Mouse (Mus musculus) spleen, adult 12 weeks (tissue): Measurements from ENCODE around the gene Zdhhc20.
"Not testable (repeated sequence)": the region's sequence is repeated elsewhere in the genome, so short reads cannot be mapped to it uniquely, and the experiment has no call there.

ENCODE experiments used
- DNase-seq: peaks from one replicate; pipeline ENCODE4 v3.0.0; 2022; ENCODE audit warnings: low spot score

Gene Zdhhc20

DNA sequence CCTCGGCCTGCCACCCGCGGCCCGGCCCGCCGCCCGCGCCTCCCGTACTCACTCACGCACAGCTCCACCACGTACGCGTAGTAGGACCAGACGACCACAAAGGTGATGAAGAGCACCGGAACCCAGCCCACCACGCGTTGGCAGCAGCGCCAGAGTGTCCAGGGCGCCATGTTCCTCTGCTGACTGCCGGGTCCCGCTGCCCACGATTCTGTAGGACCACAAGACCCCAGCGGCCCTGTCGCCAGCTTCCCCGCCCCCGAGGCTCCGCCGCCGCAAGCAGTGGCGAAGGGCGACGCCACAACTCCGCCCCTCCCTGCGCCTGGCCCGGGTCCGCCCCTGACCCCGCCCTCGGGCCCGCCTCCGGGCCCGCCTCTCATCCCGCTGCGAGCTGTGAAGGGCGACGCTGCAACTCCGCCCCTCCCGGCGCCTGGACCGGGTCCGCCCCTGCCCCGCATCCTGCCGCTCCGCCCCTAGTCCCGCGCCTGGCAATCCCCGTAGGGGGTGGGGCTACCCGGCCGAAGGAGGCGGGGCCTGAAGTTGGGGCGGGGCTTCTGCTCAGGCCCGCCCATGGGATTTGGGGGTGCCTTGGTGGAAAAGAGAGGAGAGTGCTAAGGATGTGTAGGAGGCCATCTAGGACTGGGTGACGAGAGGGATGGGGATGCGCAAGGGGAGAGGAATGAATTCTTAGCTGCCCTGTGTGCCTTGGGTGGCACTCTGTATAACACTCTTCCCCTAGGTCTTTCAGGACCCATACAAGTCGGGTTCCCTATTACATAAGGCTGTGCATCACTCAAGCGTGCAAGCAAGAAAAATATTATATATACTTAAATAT, at the start of gene Zdhhc20:
Gene Zdhhc20 (minus strand): TSS at position 266 of the 832 bp plus-strand sequence.
- DNase-seq, result peak; percentile 93

DNA sequence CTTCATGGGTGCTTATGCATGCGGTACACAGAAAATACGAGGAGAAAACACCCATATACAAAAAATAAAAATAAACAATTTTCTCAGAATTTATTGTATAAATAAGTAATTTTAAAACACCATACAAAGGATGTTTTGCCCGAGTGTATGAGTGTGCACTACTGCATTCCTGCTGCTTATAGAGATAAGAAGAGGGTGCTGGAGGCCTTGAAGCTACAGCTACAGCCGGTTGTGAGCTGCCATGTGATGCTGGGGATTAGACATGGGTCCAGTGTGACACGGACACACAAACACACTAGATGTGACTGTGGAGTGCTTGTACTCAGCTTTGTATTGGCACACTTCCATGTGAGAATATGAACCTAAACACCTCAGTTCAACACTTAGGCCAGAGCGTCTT, 47.2 kb upstream of the Zdhhc20 start:
- no peak for DNase-seq

DNA sequence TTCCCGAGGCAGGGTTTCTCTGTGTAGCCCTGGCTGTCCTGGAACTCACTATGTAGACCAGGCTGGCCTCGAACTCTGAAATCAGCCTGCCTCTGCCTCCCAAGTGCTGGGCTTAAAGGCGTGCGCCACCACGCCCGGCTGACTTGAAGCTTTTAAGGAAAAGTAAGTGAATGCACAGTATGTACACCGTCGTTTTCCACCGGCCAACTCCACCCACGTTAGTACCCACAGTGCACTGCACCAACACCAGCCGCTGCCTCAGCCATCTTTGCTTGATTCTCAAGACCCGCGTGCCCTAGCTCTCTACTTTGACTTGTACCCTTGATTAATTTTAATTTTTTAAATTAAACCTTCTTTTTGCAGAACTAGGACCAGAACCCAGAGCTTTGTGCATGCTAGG, 44.6 kb upstream of the Zdhhc20 start:
- DNase-seq, result no peak

DNA sequence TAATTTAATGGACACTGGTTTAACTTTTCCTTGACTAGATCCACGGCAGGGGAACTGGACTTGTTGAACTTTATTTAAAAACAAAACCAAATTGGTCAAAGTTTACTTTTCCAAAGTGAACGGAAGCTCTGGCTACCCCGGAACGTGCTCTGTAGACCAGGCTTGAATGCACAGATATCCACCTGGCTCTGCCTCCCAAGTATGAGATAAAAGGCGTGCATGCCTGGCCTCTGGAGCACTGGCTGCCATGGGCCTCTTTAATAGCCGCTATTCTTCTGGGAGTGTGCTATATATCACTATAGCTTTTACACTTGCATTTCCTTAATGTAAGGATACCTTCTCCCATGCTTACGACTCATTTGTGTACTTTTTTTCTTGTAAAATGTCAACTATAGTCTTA, 43.5 kb upstream of the Zdhhc20 start:
- DNase-seq, result no peak

DNA sequence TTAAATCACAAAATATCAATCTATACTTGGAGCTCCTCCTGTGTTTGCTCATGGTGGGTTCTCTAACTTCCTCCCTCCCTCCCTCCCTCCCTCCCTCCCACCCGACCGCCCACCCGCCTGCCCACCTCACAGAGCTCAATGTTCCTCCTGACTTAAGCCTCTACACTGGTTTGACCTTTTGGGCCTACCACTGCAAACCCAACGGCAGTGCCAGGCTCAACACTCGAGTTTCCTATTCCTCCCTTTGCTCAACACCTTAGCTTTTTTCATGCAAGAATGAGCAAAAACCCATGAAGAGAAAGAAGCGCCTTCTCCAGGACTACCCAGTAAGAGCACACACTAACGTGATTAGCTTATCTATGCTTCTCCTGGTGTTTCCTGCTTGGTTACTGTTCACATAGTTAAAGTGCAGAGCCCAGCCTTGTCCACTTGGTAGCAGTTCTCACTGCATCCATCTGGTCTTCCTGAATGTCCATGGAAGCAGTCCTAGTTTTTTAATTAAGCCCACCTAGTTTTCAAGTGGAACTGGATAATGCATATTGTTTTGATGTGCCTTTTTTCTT, 42.9 kb upstream of the Zdhhc20 start:
- no peak for DNase-seq

DNA sequence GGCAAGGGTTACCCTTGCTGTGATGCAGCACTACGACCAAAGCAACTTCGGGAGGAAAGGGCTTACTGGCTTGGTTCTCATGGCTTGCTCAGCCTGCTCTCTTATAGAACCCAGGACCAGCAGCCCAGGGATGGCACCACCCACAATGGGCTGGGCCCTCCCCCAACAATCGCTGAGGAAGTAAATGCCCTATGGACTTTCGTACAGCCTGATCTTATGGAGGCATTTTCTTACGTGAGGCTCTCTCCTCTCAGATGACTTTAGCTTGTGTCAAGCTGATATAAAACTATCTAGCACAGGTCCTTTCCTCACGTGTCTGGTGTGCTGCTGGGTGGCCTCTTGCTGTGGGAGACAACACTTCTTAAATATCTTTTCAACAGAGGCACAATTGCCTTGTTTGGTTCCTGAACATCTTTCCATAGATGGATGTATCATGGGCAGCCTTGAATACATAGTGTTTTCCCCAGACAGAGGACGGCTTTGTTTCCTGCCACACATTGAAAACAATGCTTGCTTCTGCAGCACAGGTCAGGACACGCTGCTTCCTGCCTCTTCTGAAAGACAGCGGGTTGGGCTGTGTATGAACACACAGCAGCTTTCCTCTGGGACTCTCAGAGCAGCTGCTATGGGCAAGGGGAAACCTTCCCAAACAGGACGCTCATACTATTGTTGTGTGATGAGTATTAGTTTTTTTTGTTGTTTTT, 31.5 kb upstream of the Zdhhc20 start:
- DNase-seq, result no peak

DNA sequence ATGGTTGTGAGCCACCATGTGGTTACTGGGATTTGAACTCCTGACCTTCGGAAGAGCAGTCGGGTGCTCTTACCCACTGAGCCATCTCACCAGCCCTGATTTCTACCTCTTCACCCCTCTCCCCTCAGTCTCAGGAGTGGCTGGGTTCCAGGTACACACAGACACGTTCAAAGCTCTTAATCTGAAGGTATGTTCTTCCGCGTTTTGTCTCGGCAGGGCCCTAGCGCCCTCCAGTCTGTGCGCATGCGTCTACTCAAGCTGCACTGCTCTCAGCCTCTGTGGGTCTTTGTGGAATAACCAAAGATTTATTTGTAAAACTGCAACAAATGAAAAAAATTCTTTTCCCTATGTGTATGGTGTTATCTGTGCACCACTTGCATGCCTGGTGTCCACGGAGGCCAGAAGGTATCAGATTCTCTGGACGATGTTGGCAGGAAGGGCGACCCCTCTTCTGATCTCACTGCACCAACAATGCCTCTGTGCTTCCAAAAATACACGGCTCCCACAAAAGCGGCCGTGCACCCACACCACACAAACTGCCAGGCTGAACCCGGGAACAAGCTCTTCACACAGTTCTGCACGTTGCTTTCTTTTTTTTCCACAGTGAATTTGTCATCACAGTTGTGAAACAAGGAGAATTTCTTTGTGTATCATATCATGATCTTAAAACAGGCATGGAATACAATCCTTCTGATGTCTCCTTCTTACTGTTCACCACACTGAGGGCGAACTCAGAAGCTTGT, 30.7 kb upstream of the Zdhhc20 start:
- no peak for DNase-seq

DNA sequence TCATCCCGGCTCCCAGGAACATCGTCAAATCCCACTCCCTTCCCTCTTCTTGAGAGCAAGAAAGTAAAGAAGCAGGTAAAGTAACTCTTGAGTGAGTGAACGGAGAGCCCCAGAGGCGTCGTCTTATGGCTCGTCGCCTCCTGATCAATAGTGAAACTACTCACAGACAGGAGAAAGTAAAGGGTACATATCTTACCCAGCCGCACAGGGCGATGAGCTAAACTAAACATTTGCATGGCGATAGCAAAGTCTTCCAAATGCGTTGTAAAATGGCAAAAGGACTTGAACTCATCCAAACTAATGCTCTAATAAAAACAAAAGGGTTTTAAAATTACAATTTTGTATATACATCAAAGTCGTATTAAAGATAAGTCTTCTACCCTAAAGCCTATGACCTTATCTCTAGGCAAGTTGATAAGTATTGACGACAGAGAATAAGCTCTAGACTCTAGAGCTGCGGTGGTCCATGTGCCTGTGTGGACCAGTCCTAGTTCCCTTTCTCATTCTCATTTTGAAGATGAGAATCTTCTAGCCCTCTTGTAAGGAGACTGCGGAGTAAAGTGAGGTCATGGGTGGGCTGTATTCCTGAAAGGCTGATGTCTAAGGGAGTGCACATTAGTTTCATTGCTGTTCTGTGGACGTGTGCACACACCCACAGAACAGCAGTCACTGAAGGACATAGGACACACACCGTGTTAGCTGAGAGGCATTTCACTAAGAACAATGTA, 29.2 kb upstream of the Zdhhc20 start:
- DNase-seq, result no peak

DNA sequence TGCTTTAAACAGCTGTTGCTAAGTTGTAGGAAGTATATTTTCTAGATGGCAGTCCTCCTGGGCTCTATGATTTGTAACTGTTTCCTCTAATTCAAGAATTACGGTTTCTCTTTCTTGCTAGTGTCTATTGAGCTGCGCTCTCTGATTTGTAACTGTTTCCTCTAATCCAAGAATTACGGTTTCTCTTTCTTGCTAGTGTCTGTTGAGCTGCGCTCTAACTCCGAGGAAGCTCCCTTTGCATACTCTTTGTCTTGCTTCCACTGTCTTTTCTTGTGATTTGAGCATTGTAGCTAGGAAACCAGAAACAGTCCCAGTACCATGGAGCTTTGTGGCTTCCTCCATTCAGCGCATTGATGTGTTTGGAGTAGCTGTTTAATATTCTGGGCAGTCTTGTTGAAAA, 25.3 kb upstream of the Zdhhc20 start:
- no peak for DNase-seq

DNA sequence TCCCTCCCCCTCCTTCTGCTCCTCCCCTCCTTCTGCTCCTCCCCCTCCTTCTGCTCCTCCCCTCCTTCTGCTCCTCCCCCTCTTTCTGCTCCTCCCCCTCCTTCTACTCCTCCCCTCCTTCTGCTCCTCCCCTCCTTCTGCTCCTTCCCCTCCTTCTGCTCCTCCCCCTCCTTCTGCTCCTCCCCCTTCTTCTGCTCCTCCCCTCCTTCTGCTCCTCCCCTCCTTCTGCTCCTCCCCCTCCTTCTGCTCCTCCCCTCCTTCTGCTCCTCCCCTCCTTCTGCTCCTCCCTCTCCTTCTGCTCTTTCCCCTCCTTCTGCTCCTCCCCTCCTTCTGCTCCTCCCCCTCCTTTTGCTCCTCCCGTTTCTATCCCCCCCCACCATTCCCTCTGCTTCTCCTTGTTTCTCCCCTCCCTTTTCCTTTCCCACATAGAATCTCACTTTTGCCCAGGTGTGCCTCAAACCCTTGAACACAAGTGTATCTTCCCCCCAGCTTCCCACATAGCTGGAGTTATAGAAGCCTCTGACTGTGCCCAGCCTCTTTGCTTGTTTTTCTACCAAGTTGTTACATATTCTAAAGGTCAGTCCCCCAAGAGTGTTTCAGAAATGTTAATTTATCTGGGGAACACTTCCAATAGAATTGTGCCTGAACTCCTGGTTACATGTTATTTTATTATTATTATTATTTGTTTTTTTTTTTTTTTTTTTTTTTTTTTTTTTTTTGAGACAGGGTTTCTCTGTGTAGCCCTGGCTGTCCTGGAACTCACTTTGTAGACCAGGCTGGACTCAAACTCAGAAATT, 22.3 kb upstream of the Zdhhc20 start:
- DNase-seq, result not testable (repeated sequence)

DNA sequence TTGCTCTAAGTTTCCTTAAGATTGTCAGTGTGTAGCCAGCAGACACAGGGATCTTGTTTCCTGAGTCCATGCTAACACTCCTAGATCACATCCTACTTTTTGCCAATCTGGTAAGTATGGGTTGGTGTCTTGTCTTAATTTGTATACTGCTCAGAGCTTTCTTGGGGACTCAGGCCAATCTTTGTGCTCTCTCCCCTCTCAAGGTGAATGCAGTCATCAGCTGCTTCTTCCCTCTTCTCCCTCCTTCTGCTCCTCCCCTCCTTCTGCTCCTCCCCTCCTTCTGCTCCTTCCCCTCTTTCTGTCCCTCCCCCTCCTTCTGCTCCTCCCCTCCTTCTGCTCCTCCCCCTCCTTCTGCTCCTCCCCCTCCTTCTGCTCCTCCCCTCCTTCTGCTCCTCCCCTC, 21.7 kb upstream of the Zdhhc20 start:
- not testable (repeated sequence) for DNase-seq

DNA sequence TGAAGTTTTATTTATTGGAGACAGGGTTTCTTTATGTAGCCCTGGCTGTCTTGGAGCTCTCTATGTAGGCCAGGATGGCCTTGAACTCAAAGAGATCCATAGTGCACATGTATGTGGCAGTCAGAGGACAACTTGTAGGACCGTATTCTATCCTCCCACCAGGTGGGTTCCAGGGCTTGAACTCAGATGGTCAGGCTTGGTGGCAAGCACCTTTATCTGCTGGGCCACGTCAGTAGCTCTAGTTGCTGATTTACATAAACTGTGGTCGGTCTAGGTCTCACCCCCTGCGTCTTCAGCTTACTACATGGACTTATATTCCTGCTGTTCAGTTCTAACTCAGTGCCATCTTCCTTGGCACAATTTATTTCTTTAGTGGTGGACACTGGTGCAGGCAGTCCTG, 21.2 kb upstream of the Zdhhc20 start:
- DNase-seq, result no peak

DNA sequence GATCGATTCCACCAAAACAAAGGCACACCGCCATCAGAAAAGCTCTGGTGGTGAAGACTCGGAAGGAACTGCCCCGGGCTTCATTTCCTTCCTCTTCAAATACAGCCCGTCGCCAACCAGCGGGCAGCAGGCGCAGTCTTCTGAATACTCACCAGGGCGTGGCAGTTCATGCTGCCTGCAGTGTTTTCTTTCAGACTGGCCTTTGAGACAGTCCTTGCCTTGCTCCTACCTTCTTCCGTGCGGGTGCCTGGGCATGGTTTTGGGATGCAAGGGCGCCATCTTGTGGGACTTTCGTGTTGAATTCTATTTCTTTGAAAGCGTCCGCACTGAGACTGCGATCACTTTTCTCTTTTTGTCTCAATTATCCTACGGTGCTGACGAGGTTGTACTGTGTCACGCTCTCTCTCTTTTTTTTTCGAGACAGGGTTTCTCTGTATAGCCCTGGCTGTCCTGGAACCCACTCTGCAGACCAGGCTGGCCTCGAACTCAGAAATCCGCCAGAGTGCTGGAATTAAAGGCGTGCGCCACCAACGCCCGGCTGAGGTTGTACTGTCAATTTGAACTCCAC, 20.5 kb upstream of the Zdhhc20 start:
- peak; percentile 73 for DNase-seq

DNA sequence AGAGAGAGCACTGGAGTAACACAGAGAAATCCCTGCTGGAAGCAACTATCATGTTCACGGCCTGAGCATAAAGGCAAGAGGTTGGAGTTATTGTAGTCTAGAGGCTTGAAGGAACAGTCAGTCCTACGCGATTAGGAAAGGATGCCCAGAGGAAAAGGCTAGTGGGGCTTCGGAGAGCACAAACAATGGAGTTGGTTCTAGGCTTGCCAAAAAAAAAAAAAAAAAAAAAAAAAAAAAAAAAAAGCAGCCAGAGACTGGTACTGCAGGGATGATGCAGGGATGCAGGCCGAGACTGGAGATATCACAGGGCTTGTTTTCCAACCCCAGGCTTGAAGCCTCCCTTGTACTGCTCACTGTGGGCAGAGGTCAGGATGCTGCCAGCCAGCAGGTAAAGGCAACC, 19.2 kb upstream of the Zdhhc20 start:
- no peak for DNase-seq

DNA sequence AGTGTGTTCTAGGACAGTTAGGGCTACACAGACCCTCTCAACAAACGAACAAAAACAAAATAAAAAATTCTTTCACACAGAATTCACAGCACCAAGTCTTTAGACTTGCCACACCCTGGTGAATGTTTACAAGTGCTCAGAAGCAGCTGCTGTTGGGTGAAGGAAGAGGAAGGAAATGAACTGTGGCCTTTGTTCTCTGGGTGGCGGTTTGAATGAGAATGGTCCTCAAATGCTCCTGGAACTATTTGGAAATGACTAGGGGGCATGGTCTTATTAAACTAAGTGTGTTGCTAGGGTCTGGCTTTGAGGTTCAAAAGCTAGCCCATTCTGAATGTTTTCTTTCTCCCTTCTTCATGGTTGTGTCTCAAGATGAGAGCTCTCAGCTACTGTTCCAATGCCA, 18.4 kb upstream of the Zdhhc20 start:
- no peak for DNase-seq

DNA sequence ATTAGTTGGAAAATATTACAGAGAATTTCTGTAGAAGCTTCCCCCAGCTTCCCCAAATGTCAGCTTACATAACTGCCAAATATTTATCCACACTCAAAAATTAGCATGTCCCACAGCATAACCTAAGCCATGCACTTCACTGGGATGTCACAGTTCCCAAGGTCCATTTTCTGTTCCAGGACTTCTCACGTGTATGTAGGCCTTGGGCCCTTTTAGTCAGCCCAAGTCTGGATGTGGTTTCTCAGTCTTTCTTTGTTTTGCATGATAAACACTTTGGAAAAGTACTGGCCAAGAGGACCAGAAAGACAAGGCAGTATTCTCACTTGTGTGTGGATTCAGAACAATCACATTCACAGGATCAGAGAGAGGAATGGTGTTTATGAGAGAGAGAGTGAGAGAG, 11.9 kb upstream of the Zdhhc20 start:
- no peak for DNase-seq

DNA sequence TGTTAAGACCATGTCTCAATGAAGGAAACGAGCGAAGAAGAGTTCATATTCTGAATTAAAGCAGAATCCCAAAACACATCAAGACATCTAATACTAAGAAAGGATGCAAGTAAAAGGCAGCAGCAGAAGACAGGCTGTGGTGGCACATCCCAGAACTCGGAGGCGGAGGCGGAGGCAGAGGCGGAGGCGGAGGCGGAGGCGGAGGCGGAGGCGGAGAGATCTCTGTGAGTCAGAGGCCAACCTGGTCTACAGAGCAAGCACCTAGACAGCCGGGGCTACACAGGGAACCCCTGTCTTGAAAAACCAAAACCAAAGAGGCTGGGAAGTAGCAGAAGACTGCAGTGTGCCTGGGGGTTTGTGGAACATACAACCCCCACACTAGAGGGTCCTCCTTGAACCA, 6.8 kb upstream of the Zdhhc20 start:
- DNase-seq, result no peak

DNA sequence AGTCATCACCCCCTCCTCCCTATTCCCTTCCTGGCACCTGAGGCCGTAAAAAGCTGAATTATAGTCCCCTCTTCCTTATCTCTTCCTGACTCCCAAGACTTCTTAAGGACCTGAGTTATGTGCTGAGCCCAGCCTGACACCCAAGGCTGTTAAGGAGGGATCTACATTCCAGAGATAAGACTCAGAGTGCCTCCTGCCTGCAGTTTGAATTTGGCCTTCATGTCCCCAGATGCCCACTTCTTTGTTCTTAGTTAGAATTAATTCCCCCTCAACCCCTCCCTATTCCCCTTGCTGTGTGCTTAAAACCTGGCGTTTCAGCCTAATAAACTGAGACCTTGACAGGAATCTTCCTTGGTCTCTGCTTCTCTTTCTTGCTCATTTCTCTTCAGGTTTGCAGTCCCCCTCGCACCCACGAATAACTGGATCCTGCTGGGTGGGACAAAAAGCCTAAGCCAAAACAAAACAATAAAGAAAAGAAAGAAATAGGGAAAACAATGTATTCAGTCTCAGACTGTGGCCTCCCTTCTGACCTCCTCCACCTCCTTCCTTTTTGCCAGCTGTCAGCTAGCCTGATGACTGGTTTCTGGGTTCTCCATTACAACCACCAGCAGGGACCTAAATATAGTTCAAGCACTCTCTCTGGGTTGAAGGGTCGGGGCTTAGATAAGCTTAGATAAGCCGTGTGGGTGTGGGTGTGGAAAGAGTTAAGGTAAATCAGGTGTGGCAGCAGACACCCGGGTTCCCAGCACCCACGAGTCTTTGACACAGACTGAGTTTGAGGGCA, 6.2 kb upstream of the Zdhhc20 start:
- not testable (repeated sequence) for DNase-seq

DNA sequence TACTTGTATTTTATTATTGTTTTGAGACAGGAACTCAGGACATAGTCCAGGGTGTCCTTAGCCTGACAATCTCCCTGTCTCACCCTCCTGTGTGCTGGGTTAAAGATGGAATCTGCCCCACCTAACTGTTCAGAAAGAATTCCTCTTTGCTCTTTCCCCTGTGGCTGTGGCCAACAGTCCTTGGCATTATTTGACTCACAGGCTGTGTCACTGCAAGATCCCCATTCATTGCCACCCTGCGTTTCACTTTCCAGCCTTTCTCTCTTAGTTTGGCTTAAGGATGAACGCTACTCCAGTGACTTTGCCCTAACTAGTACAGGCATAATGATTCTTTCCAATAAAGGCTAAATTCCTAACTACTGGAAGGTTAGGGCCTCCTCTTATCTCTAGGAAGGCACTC, 4.3 kb upstream of the Zdhhc20 start:
- no peak for DNase-seq

DNA sequence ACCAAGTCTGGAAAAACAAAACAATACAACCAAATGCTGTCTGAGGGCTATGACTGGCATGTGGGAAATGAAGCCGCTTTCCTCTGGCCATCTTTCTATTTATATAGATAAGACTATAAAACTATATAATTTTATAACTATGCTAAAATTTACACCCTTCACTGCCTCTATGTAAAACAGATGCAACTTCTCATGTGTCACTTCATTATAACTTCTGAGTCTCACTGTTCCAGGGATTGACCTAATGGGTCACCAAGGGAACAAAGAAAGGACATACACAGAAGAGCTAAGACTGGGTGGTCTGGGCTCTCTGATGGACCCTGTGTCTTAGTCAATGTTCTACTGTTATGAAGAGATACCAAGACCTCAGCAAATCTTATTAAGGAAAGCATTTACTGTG, 2.9 kb upstream of the Zdhhc20 start:
- no peak for DNase-seq
